Mouse (Mus musculus) thymus, postnatal 36 days (tissue): ENCODE measurements around the gene Chd9.

Experiments
- DNase-seq, 2 experiments: peaks; one replicate each; pipeline ENCODE4 v3.0.0; 2022; ENCODE audit warnings: mixed read lengths in 2 of 2

Gene Chd9

DNA sequence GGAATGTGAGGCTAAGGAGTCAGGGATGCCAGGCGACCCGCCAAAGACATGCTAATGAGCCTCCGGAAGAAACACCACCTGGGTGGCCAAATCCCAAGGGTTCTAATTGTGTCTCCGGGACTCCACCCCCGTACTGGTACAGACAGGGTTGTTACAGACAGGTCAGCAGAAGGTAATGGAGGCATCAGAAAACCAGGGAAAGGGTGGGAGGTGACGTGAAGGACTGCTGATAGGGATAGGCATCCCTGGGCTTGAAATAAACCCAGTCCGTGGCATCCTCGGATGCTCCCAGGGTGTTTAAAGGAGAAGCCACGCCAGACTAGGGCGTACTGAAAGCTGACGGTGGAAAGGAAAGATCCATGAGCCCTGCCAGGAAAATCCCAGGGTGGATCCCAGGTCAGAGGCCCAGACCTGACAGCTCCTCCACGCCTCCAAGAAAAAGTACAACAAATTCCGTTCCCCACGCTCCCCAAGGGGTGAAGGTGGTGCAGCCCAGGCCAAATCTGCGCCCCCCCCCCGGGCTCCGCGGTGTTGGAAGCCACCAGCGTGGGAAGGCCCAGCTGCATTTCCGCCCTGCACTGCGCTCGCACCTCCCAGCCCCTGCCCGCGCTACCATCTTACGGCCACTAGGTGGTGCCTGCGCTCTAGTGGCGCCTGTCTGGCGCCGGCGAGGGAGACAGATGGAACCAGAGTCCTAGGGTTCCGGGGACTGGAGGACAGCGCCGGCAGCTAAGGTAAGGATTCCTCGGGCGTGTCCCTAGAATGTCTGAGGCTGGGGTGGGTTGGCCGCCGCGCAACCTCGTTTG lies at the start of gene Chd9:
Gene Chd9, plus strand, starts transcription at position 172 of the 806 bp plus-strand sequence.
- DNase-seq: peak; percentile 97 to 99

DNA sequence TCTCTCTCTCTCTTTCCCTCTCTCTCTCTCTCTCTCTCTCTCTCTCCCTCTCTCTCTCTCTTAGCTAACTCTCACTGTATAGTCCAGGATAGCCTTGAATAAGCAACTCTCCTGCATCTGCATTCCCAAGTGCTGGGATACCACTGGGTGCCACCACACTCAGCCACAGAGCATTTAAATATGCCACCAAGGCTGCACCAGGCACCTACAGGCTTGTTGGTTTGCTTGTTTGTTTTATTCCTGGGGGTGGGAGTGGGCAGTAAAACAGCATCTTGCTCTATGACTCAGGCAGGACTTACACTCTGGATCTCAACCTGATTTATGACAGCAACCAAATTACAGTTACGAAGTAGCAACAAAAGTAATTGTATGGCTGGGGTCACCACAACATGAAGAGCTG lies 36.5 kb upstream of the Chd9 start:
- no peak for DNase-seq

DNA sequence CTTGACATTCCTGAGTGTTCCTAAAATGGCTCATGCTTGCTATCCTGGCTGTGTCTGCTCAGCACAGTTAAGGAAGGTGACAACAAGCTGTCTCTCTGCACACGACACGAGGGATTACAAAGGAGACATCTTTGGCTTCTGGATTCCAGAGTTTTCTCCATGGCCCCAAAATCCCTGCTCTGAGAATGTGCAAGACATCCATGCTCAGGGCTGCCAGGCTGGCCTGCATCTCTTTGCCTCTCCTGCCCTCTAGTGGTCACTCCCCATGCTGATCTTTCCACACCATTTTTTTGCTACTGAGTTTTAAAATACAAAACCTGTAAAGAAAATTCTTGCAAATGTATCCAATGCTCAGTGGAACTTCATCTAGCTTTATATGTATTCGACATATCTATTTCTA lies 34.4 kb upstream of the Chd9 start:
- peak; percentile 51 to 64 for DNase-seq

GRCm38 (mm10) chr8:90794990-90795861 lies 32.9 kb upstream of the Chd9 start:
- peak; percentile 84 to 85 for DNase-seq

GRCm38 (mm10) chr8:90799473-90799872 lies 28.7 kb upstream of the Chd9 start:
- DNase-seq: no peak

- DNase-seq: no peak
These were observed 14.4 kb upstream of the Chd9 start for GRCm38 (mm10) chr8:90813602-90814320.

DNA sequence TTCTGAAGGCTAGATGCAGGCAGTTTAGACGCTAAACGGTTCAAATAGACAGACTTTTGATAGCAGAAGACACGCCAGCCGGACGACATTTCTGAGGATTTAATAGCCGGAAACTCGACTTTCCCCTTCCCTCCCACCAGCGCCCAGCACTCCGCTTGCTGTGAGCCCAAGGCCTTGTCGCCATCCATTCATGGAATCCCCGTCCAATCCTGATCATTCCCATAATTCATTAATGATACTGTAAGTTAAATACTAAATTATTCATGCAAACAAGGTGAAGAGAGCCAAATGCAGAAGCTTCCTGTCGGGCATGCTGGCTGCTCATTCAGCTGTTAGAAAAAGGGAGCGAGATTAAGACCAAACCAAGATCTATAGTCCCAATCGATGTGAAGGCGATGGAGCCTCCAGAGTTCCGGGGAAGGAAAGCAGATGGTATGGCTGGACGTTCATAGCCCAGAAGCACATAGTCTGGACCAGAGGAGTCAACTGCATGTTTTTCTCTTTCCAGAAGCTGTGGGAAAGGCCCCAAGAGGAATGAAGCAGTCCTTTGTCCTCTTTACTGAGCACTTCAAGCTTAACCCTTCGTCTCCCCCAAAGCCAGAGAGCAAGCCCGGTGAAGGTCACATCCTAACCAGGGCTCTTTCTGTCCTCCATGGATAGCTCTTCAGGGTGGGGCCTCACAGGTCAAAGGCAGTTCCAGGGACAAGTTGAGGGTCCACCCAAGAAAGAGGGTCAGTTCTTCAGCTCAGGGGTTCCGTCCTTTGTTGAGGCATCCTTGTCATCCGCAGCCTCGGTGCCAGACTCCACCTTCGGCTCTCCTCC lies 11.9 kb upstream of the Chd9 start:
- DNase-seq: no peak

DNA sequence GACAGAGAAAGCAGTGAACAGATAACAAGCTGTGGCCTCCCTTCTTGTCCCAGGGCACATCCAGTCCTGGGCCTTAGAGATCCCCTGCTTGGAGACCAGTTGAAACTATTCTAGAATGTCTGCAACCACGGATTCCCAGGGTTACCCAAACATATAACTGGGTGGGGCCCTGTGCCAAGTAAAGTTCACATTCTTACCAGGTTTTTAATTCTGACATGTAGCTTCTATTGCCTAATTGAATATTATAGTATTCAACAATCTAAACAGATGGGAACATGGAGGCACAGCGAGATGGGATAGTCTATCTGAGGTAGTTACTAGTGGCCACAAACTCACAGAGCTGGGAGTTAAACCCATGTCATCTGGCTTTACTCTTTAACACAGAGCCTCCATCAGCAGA lies 10.9 kb upstream of the Chd9 start, which contains the start of gene Gm19935:
Gene Gm19935, minus strand, starts transcription at position 101 of the 400 bp plus-strand sequence.
- no peak for DNase-seq

DNA sequence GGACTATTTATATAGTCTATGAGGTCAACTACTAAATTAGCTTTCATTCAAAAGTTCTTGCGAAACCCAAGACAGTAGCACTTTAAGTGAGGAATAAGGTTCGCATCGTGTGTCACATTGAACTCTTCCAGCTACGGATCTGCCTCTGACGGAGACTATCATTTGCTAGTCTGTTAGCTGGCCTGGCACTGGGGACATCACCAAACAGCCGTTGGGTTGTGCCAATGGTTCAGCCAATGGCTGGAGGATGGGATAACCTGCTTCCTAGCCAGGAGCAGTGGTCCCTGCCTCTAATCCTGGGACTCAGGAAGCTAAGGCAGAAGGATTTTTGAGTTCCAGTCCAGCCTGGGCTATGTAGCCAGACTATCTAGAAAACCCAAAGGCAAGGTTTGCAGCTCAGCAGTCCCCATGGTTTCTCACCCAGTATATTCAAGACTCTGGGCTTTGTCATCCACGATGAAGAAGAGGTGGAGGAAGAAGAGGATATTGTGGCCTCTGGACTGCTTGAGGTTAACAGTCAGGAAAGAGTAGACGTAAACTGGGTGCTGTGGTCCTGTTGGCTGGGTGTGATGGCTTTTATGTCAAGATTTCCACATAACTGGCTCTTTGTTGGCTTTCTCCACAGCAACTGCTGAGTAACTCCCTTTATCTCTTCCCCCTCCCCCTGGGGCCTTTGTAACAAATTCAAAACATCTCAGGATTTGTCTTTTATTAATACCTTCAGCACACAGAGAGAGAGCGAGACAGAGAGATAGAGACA lies 8.4 kb upstream of the Chd9 start:
- DNase-seq: no peak

DNA sequence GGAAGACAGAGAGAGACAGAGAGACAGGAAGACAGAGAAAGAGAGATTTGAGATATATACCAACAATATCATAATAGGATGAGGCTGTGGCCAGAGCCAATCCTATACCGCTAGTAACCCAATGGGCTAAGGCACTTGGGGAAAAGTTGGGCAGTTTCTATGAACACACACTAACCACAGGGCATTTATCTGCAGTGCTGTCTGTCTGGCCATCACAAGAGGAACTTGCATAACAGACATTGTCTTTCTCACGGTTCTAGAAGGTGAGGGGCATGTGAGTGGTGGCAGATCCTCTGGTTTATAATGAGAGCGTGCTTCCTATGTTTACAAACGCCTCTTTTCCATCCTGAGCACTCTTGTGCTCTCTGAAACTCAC lies 7.8 kb upstream of the Chd9 start:
- no peak for DNase-seq

DNA sequence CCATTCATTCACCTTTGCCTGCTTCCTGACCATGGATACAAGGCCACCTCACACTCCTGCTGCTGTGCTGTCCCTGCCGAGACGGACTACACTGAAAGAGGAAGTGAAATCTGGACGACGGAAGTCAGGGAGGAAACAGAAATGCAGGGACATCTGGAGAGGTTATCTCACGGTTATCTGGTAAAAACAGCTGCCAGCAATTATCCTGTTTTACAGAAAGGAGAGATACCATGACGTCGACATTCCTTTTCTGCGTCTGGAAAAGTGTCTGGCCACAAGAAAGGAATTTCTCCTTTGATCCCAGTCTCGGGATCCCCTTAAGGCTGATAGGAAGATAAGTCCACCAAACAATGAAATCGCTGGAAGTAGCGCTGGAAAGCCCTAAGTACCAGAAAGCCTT lies 5.7 kb upstream of the Chd9 start:
- no peak for DNase-seq

DNA sequence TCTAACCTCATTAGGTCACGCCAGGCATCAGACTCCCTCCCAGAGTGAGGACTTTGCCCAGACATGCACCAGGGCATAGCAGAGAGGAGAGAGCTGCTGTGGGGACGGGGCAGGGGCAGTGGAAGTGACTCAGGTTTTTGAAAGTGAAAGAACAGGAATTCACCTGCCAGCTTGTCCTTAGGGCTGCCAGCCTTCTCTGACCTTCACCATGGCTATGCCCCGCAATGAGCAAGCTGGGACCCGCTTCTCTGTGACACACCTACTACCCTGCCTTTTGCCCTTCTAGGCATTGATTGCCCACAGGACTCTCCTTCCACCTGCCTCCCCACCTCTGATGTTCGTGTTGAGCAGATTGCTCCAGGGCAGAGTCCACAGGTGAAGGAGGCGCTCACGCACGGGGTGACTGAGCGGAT lies 2.7 kb upstream of the Chd9 start:
- no peak for DNase-seq

- DNase-seq: no peak
These were observed 1.0 kb downstream of the Chd9 start for GRCm38 (mm10) chr8:90828987-90829740.

DNA sequence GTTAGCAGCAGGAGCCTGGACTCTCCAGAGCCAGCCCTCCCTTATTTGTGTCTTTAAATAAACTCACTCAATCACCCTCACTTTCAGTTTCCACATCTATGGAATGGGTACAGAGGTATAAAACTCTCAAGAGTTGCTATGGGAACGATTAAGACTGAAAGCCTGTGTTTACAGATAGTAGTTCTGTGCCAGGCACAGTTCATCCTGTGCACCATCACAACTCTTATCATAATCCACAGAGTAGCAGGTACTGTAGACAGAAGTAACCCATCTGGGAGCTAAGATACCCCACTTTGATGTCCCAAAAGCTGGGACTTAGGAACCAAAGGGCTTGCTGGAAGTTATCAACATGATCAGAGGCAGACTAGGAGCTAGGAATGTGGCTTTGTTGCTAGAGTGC lies 1.7 kb downstream of the Chd9 start:
- no peak for DNase-seq

DNA sequence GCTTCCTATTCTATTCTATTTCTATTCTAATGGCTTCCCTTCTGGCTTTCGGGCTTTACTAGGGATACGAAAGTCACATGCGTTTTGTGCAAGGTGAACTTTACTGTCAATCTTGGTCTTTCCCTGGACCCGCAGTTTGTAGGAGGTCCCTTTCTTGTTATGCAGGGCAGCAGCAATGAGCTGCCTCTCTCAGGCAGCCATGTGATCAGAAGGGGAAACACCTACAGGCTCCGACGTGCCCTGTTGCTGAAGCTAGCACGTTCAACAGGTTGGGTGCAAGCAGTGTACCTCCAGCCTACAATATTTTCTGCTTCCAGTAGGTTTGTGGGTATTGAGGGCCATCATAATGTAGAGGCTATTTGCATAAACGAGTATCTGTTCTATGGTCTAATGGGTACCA lies 2.8 kb downstream of the Chd9 start:
- DNase-seq: no peak

GRCm38 (mm10) chr8:90832576-90833289 lies 4.6 kb downstream of the Chd9 start:
- no peak for DNase-seq

DNA sequence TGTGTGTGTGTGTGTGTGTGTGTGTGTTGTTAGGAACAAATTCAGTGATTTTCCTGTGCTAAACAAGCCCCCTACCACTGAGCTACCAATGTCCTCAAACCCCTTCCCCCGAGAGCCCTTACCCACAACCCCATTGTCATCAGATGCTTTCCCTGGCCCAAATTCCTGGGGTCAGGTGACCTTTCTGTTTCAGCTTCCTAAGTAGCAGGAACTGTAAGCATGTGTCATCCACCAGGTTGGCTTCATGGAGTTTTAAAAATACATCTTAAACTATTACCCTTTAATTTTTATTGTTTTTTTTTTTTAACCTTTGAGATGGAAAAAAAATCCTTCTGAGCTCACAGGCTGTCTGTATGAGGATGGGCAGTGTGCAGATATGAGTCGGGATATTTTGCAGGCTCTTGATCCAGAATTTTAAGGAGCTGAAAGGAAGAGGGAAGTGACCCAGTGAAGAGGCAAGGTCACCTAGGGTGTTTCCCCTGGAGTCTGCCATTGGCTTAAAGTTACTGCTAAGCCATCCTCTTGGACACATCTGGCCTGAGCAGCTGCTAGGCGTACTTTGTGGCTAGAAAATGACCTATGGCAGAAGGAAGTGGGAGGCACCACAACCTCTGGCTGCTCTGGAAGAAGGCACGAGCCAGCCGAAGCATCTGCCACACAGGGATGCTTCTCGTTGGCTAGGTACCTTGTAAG lies 5.6 kb downstream of the Chd9 start:
- no peak for DNase-seq

DNA sequence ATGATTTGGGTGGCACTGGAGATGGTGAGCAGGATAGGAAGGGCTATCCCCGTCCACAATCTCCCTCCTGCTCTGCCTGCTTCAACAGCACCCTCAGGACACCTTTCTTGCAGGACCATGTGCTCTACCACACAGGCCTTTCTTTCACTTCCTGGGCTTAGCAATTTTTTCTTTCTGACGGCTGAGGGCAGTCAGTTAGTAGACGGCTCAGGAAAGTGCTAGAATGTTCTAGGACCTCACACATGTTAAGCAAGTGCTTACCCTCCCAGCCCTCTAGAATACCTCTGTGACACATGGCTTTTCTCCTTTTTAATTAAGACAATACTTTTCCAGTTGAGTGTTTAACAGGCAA lies 6.1 kb downstream of the Chd9 start:
- DNase-seq: no peak

DNA sequence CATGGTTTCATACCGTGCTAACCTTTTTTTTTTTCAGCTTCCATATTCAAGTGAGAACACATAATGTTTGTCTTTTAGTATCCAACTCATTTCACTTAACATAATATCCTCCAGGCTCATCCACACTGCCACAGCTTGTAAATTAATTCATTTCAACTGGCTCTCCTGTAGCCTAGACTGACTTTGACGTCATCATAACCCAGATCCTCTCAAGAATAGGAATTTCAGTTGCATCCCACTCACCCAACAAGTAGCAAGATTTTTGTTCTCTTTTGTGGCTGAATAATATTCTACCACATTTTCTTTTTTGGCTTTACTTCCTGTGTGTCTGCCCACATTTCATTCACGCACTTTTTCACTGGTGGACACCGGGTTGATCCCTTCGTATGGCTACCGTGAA lies 9.3 kb downstream of the Chd9 start:
- no peak for DNase-seq
